Mouse (Mus musculus): ENCODE measurements around the gene Kcnmb1.

- TF ChIP-seq CTCF (conservative IDR thresholded peaks at IDR 0.05; ENCODE audit: low read length) (no peak), NANOG (IDR thresholded peaks at IDR 0.05; ENCODE audit: borderline replicate concordance, low read length) (no peak), POU5F1 (IDR thresholded peaks at IDR 0.05; ENCODE audit: borderline replicate concordance, low read length) (no peak)
Measured at GRCm38 (mm10) chr11:33990002-33990401, 27.2 kb downstream of the Kcnmb1 start.

All from E14TG2a.4 (cell line).